Mouse (Mus musculus) c-Kit-positive CD71-positive TER-119-positive erythroid progenitor cells, embryonic 14.5 days (primary cell): ENCODE measurements around the gene Hmcn1.

Experiments used
- DNase-seq: peaks from one replicate; pipeline ENCODE4 v3.0.0-alpha.2; 2013; ENCODE audit warnings: low spot score

Gene Hmcn1

DNA sequence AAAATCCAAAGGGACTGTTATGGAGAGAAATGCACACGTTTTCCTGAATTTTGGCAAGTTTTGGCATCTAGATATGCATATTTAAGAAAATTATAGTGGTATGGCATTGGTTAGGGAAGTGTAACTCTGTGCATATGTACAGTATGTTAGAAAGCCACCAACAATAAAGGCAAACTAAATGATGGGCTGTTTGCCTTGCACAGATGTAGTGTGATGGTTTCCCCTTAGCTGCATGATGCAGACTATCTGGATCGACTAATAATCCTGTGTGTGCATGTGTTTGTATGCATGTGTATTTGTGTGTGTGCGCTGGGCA is 361.4 kb downstream of the Hmcn1 start:
- no peak for DNase-seq

DNA sequence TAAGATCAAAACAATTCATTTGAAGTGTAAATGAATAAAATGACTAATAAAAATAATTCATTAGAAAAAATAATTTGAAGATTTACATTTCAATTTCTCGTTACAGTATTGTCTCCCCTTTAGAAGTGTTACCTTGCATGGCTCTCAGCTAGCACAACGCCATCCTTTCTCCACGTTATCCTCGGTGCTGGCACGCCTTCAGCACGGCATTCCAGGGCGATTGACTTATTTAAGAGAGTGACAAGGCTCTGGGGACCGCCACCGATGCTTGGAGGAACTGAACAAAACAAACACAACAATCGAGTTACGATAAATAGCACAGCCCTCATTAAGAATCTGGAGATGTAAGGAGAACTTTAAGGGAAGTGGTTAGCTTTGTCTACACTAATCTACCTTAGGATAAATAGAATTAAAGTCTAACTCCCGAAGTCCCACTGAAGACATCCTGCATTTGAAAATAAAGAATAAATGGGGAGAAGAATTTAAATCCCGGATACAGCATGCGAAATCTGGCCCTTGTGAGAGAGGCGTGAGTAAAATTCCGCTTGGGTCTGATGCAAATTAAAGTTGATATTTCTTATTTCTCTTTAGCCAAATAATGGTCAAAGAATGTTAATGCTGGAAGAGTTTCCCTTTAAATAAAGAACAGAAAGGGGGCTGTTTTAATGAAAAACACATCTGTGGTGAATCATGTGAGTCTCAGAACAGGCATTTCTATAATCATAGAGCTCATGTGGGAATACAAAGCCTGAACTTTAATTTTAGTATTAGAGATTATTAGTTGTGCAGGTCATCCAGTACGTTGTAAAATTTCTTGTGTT is 362.0 kb downstream of the Hmcn1 start:
- no peak for DNase-seq

DNA sequence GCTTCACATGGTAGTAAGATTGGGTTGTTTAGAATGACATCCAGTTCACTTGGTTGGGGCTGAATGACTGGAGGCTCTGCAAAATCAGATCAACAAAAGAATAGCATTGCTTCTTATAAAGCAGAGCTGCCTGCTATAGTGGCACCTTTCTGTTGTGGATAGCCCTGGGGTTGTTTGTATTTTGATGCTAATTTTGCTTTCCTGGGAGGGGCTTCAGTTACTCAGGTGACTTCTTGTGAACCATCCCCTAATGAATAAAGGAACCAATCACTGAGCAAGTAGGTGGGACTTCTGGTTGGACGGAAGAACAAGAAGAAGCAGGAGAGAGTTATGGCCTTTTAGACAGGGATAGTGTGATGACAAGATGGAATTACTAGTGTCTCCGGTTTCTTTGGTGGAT is 370.0 kb downstream of the Hmcn1 start:
- no peak for DNase-seq

DNA sequence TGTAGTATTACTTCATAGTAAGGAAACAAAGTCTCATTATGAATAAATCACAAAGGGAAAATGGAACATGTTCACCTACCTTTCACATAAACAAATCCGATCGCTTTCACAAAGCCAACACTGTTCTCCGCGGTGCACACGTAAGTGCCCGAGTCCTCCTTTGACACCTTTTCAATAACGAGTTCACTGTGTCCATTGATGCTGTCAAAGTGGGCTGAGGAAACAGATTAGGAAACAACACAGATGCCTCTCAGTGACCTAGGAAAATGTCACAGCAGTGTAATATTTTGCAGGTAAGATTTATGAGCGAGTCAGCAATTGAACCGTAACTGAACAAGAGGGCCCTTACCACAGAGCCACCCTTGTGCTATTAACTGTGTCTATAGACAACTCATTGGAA is 382.7 kb downstream of the Hmcn1 start:
- no peak for DNase-seq

DNA sequence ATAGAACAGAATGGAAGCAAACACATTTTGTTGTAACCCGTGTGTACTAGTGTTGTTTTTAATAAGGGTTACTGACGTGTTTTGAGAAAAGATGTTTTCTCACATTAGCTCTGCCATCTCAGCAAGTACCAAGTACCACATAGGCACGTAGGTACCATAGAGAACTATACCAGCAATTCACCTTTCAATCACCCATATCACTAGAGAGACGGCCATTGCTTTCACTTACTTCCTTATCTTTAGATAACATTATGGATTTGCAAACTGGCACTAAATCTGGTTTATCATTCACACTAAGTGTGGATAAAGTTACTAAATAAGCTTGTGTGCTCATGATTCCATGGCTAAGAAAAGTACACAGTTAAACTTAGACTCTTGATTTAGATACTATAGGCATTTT is 387.1 kb downstream of the Hmcn1 start:
- DNase-seq: no peak

DNA sequence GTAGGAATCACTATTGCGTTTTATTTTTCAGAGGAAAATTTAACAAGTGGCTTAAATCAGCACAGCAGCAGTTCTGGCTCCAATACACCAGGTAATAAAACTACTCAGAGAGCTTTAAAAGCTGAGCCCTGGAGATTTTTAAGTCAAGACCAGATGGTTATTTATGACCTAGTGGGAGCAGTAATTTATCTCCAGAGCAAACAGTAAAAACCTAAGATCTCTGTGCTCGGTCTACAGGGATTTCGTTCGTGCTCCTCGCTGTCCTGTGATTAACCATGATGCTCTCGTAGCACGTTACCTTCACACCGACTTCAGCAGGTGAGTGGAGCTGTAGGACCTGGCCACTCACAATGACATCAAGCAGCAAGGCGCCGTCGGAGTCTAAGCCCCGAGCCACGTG is 399.6 kb downstream of the Hmcn1 start:
- no peak for DNase-seq

DNA sequence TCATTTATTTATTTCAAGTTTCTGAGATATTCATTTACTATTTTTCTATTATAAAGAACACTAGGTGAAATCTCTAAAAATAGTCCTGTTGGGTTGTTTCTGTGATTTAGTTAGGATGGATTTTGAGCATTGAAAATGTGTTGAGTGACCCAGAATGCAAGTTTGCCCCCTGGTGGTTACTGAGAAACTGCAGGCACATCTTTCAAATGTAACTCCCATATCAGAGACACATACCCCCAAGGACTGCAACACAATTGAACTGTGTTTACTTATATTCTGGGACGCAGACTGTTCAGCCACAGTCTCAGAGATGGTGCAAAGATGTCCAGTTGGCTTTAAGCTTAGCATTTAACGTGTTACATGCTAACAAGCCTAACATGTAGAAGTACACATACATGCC is 402.0 kb downstream of the Hmcn1 start:
- peak; percentile 17 for DNase-seq

DNA sequence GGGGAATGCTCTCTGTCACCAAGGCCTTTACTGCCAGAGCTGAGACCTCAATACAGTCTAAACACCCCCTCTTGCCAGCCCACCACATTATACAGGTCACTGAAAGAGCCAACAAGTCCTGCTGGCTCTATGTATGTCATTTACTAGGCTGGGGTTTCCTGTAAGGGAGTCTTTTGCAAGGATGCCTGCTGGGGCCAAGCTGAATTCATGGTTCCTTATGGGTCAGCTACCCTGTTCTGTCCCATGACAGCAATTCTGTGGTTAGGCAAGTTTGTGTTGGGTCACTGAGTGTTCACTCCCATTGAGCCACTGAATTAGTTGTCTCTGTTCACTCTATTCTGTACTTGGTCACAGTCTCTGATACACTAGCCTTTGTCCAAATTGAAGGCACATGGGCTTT is 405.8 kb downstream of the Hmcn1 start:
- DNase-seq: no peak

DNA sequence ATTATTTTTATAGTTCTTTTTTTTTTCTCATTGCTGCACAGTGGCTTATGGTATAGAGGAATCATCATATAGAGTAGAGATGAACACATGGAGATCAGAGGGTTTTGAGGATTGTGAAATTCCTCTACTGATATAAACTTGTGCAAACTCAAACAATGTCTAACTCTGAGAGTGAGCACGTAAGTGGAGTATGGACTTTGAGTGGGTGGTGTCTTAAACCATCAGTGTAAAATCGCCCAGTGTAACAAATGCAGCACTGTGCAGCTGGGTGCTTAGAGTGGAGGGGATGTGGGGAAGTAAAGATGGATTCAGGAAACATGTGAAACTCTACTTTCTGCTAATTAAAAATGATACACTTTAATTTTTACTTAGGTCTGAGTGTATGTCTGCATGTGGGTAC is 408.8 kb downstream of the Hmcn1 start:
- DNase-seq: no peak

DNA sequence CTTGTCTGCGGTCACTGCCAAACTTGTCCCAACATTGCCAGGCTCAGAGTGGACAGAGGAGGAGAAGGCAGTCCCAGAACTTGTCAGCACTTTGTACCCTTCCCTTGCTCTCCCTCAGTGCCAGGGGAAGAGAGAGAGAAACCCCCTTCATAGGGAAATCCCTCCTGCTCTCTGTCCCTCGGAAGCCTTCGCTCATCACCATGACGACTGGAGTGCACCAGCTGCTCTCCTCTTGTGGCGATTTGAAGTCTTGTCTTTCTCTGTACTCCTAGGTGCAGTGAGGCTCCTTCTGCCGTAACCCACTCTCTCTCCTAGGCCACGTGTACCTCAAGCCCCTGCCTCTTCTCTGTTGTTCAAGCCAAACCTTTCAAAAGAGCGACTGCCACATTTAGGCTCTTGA is 409.5 kb downstream of the Hmcn1 start:
- DNase-seq: no peak

DNA sequence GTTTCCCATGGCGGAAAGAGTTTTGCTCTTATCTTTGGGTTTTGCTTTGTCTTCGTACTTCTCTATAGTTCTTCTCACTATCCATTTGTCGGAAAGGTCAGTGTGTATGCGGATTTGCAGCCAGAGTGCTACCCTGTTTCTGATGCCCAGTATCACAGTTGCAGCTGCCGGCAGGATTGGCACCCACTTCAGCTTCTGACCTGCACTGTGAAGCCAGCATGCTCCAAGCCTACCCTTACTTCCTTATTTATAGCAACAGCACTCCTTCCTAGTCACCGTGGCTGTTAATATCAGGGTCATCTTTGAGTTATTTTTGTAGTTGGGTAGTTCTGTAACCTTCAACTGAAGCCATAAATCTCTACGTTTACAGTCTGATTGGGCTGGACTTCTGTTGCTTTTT is 412.7 kb downstream of the Hmcn1 start:
- DNase-seq: no peak

DNA sequence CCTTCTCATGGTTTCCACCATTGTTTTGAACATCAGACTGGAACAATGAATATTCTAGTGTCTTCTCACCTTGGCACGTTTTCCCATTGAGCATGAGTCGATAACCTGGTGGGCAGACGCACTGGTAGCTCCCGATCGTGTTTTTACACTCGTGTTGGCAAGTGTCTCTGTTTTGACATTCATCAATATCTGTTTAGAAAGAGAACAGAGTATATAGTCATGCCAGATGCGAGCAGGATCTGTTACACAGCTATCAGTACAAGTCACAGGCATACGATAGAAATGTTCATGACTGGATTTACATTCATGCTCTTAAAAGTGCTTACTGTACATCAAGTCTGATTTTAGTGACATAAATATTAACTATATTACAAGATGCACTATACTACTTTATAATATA is 419.8 kb downstream of the Hmcn1 start:
- no peak for DNase-seq

DNA sequence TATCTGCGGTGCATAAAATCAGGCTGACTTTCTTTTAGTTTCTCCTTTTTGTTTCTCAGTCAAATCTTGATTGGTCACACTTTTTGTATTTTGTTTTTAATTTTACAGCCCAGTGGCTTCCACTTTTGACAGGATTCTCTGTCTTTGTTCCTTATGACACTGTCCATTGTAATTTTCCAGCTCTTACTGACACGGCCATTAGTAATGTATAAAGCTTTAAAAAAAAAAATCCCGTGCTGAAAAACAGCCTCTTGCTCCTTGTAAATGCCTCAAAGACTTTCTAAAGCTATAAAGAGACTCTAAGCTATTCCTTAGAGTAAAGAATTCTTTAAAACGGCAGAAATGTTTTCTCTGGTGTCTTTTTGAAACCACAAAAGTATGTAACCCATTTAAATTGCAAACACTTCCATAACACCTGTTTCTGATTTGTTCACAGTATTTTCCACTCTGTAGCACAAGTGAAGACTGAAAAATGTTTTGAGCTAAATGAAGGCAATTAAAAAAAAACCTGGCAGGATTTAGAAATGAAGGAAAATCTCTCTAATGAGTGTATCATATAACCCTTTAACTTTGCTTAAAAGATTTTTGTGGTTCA is 422.6 kb downstream of the Hmcn1 start:
- no peak for DNase-seq

DNA sequence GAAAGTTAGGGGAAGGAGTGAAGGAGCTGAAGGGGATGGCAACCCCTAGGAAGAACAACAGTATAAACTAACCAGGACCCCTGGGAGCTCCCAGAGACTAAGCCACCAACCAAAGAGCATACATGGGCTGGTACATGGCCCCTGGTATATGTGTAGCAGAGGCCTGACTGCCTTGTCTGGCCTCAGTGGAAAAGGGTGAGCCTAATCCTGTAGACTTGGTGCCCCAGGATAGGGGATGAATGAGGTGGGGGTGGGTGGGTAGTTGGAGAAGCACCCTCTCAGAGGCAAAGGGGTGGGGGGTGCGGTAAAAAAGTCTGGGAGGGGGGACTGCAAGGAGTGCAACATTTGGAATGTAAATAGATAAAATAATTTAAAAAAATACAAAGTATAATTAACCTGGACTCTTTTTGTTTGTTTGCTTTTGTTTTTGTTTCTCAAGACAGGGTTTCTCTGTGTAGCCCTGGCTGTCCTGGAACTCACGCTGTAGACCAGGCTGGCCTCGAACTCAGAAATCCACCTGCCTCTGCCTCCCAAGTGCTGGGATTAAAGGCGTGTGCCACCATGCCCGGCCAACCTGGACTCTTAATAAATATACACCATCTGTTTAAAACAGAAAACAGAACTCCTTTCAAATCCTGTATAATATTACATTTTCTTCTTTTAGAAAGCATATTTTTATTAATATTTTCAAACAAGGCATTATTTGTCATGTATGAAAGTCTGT is 423.3 kb downstream of the Hmcn1 start:
- DNase-seq: no peak

DNA sequence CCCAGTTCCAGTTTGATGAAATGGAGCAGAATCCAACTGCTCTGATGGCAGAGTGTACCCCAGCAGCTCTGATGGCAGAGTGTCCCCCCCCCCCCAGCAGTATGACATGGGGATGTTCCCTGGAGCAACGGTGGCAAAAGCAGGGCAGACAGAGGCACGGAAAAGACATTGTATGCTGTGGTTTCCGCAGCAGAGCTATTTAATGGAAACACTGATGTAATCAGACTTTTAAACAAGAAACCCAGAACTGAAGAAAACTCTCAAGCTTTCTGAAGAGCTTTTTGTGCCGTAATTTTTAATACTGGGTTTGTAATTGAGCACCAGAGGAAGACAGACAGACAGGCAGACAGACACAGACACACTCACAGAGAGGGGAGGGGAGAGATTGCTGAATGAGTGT is 426.9 kb downstream of the Hmcn1 start:
- DNase-seq: no peak

DNA sequence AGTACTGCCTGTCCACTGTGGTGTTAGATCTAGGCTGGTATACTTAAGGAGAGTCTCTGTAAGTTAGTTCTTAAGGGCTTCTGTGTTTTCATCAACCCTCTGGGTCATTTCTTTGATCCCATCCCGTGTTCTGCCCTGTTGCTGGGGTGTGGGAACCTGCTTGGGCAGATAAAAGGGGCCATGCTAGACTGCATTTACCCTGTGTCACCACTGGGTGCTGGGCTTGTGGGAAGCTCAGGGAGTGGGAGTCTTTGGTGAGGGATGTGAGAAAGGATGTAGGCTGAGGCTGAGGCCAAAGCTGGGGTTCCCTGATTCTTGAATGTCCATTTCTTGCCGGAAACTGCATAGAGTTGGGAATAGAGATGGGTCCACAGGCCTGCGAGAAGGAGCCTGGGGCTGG is 436.6 kb downstream of the Hmcn1 start:
- DNase-seq: no peak

DNA sequence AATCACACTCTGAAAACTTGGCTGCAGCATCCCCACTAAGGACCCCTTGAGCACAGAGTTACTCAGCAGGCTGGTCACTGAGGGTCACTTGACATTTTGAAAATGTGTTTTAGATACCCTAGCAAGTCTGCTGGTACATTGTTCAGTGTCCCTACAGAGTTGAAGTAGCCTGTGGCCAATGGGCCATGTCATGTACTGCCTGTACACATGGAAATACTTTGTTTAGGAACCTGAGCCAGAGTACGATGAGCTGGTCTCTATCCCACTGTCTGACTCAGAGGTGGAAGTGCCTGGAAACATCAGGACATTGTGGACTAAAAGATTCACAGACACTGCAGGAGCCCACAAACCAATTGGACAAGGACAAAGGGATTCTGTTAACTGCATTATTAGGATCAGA is 441.8 kb downstream of the Hmcn1 start:
- no peak for DNase-seq

DNA sequence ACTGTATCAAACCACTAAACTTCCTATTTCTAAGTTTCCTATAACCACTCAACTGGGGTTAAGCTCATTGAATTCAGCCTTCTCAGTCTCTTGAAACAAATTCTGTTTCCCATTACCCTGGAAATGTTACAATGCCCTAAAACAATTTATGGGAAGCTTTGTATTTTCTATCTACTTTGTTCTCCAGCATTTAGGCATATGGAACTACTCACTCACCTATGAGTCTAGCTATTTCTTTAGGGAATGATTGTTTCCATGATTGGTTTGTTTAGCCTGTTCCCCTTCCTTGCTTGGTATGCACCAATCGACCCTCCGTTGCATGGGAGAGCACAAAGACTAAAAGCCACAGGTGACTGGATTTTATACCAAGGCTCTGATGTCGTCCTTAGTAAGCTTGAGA is 446.8 kb downstream of the Hmcn1 start:
- no peak for DNase-seq

DNA sequence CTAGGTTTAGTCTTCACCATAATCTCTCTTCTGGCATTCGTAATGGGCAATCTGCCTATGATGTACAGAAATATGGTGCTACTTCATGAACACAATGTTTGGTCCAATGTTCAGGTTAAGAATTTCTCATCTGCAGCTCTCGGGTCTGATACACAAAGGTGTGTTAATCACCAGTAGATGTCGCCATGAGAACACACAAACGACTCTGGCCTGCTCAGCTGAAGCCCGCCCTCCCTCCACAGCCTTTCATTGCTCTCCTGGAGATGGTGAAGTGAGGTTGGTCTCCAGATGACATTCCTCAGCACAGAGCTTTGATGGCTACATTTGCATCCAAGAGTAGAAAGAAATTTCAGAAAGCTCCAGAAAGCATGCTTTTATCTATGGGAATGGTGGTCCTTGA is 453.0 kb downstream of the Hmcn1 start:
- no peak for DNase-seq

DNA sequence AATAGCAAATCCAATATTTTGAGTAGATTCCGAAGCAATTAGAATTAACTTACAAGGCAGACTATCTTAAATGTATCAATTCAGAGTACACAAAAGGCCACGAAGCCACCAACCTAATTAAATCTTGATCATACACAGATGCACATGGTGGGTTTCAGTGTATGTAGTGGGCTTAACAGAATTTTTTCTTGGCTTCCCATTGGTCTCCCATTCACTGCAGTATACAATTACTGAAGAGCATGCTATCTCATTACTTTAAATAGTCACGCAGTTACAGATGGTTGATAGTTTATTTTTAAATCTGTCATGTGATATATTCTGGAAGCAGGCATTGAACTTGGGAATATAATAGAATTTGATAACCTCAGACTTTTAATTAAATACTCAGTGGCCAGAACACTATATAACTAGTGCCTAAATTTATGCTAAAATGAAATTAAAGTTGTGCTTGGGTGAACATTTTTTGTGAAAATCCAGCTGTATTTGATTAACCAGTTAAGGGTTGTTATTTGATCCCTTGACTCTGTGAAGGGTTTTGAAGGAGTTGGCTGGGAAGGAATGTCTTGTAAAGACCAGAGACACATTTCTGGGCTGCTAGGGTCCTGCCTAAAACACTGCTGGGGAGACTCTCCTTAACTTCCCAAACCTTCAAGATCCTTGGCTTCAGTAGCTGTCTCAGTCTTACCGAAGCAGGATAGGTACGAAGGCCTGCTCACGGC is 455.7 kb downstream of the Hmcn1 start:
- no peak for DNase-seq

DNA sequence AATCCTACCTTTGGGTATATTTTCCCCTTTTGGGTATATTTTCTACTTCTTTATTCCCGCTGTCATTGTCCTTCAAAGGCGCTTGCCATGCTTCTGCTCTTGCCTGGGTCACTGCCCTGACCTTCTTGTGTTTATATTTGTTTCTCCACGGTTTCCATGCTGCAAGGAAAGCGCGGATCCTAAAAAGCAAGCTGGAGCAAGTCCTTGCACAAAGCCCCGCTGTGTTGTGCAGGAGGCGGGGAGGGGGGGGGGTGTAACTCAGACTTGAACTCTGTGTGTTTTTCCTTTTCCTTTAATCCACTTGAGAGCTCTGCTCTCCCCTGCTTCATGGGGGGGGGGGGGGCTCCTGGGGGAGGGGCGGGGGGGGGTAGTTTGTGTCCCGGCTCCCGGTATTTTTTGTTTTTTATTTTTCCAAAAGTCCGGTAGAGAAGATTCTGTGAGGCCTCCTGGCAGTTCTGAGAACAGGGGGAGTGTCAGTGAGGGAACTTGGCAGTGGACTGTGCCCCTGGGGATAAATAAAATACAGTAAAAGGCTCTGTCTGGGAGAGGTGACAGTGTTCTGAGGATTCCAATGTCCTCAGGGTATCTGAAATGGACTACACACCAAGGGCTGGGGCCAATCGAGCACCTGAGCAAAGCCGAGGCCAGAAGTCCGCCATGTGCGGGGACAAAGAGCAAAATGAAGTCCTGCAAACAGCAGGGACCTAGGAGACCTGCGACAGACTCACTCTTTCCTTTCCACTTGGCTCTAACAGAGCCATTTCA is 457.3 kb downstream of the Hmcn1 start:
- no peak for DNase-seq

DNA sequence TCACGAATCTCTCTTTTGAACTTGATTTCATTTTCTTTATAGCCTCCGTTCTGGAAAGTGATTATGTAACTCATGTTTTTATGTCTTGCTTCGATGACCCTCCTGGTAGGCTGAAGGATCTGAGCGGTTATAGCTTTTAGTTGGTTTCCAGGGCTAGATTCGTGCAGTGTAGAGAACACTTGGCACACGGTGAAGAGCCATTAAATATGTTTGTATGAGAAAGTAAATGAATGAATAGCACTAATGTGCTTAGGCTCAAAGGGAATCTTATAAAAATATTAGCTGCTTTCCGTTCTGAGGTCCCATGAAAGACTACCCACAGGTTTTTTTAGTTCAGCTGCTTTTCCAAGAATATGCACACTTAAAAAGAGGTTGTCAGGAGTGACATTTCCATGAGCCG is 458.6 kb downstream of the Hmcn1 start:
- DNase-seq: no peak
